Mouse (Mus musculus): ENCODE measurements around the gene Vmn1r4. TPM values are rescaled to one million over a fixed set of nuclear protein-coding genes. Genes with fewer than 3 reads are reported as not detected.

The Vmn1r4 gene
- total RNA-seq, 2 experiments from 2014 or later, result 0.46 to 0.48 TPM

- intact Hi-C loops (cut with DNase I), result no loop called here
- DNase-seq (ENCODE audit: low spot score in 2 of 2), result no peak
Measured at GRCm38 (mm10) chr6:56910910-56911309, 12.9 kb upstream of the Vmn1r4 start.

- DNase-seq (ENCODE audit: low spot score in 2 of 2), result peak in 1 of 2 experiments; percentile 71
- intact Hi-C loops (cut with DNase I), result no loop called here
Measured at GRCm38 (mm10) chr6:56913092-56913858, 10.5 kb upstream of the Vmn1r4 start.

DNA sequence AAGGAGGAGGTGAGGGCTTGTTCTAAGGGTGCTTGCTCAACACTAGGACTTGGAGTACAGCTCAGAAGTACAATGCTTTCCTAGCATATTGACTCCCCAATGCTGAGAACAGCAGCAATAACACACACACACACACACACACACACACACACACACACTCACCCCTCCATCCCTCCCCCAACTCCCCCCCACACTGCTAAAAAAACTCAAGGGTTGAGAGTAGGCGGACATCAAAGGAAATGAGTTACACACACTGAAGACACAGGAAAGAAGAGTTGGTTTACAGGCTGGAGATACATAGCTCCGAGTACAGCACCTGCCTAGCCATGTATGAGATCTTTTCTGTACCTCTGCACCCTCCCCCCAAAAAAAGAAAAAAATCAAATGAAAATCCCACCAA is 7.5 kb upstream of the Vmn1r4 start:
- intact Hi-C loops (cut with DNase I), result no loop called here
- no peak for DNase-seq (ENCODE audit: low spot score in 2 of 2)

DNA sequence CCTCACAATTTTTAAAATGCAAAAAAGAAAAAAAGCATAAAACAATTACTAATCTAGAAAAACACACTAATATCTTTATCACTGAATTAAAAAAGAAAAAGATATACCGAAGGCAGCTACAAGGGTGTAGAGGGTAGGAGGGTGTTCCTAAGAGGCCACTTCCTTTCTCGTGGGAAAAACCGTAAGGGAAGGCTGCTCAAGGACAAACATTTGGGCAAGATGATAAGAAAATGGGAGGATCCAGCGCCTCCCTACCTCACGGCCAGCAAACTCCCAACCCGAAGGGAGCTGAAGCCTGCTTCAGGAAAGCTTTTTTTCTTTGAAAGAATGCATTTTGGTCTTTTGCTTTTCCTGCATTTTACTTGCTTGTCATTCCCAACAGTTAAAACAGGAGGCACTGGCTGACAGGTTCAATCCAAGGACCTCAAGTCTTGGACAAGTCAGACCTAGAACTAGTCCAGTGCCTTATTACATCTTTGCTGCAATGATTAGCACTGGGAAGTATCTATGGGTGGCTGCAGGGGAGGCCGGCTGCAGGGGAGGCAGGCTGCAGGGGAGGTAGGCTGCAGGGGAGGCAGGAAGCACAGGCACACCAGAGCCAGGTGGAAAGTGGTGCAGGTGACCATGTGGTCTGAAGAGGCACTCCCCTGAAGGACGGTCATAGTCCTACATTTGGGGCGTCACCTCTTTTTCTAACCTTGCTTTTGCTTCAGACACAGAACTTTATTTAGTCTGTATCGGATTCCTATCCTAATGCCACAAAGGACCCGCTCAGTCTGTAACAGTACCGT is 6.0 kb upstream of the Vmn1r4 start:
- intact Hi-C loops (cut with DNase I), result no loop called here
- no peak for DNase-seq (ENCODE audit: low spot score in 2 of 2)

GRCm38 (mm10) chr6:56919330-56920044 is 4.3 kb upstream of the Vmn1r4 start:
- intact Hi-C loops (cut with DNase I), result loop anchor here (5.0 to 10.0 kb wide), 3 partner anchors 112 to 785 kb away; partner anchors contain the start of gene Lancl2
- DNase-seq (ENCODE audit: low spot score in 2 of 2), result no peak

DNA sequence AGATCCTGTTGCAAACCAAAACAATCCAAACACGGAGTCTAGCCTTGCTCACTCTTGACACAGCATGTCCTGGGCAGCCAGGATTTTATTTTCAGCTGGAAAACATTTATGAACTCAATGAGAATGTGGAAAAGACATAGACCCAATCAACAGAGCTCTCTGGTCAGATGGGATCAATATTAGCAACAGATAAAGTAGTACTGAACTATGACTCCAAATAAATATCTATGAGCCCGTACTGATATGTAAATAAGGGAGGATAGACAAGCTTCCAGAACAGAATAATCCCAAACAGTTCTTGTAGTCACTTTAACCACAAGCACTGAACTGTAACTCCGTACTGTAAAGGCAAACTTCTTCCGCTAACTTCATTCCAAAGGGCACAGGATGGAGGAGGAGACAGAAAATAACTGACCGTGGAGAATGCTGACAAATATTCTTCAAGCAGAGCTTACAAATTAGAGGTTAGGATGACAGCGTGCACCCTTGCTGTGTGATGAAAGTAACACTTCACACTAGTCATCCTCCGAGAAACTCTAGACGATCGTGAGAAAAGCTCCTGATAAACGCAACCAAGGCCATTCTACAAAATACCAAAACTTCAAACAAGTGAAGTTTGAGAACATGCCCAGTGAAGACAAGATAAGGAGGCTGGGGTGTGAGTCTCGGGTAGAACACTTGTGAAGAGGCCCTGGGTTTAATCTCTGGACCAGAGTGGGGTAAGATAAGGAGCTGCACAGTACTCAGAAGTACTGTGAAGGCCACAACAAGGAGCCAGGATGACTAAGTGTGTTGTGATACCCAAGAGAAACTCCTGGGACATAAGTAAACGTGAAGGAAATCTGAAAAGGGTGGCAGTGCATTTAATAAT is 3.4 kb upstream of the Vmn1r4 start:
- intact Hi-C loops (cut with DNase I), result loop anchor here (5.0 to 10.0 kb wide), 3 partner anchors 113 to 784 kb away; partner anchors contain the start of gene Lancl2
- DNase-seq (ENCODE audit: low spot score in 2 of 2), result no peak

GRCm38 (mm10) chr6:56923331-56923725 is 487 bp upstream of the Vmn1r4 start:
- intact Hi-C loops (cut with DNase I), result loop anchor here (5.0 to 10.0 kb wide), 3 partner anchors 116 to 781 kb away; partner anchors contain the start of gene Lancl2
- no peak for DNase-seq (ENCODE audit: low spot score in 2 of 2)

GRCm38 (mm10) chr6:56931648-56932415 is 8.0 kb downstream of the Vmn1r4 start:
- no peak for DNase-seq (ENCODE audit: low spot score in 2 of 2)
- intact Hi-C loops (cut with DNase I), result no loop called here

GRCm38 (mm10) chr6:56932464-56932863 is 8.6 kb downstream of the Vmn1r4 start:
- DNase-seq (ENCODE audit: low spot score in 2 of 2), result no peak
- intact Hi-C loops (cut with DNase I), result no loop called here

DNA sequence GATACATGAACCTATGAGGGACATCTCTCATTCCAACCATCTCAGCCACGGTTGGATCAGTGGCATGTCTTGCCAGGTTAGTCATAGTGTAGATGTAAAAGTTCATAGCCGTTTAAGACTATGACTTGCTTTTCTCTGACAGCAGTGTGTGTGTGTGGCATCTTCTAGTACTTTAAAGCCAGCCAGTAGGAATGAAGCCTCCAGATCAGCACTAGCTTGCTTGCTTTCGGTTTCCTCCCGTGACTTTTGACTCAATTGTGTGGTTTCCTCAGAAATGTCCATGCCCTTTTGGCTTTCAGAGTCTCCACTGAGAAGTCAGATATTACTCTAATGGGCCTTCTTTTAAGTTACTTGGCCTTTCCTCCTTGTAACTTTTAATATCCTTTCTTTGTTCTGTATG is 10.6 kb downstream of the Vmn1r4 start:
- intact Hi-C loops (cut with DNase I), result no loop called here
- no peak for DNase-seq (ENCODE audit: low spot score in 2 of 2)

GRCm38 (mm10) chr6:56956436-56956835 is 32.6 kb downstream of the Vmn1r4 start:
- DNase-seq (ENCODE audit: low spot score in 2 of 2), result no peak
- intact Hi-C loops (cut with DNase I), result no loop called here

GRCm38 (mm10) chr6:56969973-56970372 is 46.2 kb downstream of the Vmn1r4 start, which contains the start of gene Vmn1r5:
Gene Vmn1r5, plus strand, starts transcription at chr6:56970273.
- no peak for DNase-seq (ENCODE audit: low spot score in 2 of 2)
- intact Hi-C loops (cut with DNase I), result no loop called here

GRCm38 (mm10) chr6:56996943-56997342 is 73.1 kb downstream of the Vmn1r4 start, which contains the start of gene Vmn1r6:
Gene Vmn1r6, plus strand, starts transcription at chr6:56997243.
- DNase-seq (ENCODE audit: low spot score in 2 of 2), result no peak
- intact Hi-C loops (cut with DNase I), result no loop called here

Other genes starting within 250 kb of the Vmn1r4 start
- 10 to 100 TPM; 12.4 to 13.4 TPM for gene Lsm5, start 219.3 kb upstream of the Vmn1r4 start, total RNA-seq (2021)
- gene Avl9, start 209.1 kb upstream of the Vmn1r4 start, total RNA-seq (2021), result 10 to 100 TPM; 42.4 to 42.8 TPM
- 10 to 100 TPM; 58.7 to 60.4 TPM for gene Kbtbd2, start 126.2 kb upstream of the Vmn1r4 start, total RNA-seq (2021)
- gene Fkbp9, start 92.0 kb upstream of the Vmn1r4 start, total RNA-seq (2021), result 10 to 100 TPM; 23.5 to 24.9 TPM
- gene Nt5c3, start 83 bp upstream of the Vmn1r4 start, total RNA-seq (2021), result 10 to 100 TPM; 50.9 to 51.7 TPM
- gene Vmn1r5, start 46.3 kb downstream of the Vmn1r4 start, total RNA-seq (2021), result not detected
- gene Vmn1r6, start 73.2 kb downstream of the Vmn1r4 start, total RNA-seq (2021), result not detected
- gene Vmn1r7, start 101.3 kb downstream of the Vmn1r4 start, total RNA-seq (2021), result not detected
- gene Vmn1r8, start 108.3 kb downstream of the Vmn1r4 start, total RNA-seq (2021), result not detected
- gene Vmn1r9, start 142.8 kb downstream of the Vmn1r4 start, total RNA-seq (2021), result not detected
- gene Vmn1r10, start 185.4 kb downstream of the Vmn1r4 start, total RNA-seq (2021), result not detected
- gene Vmn1r11, start 209.4 kb downstream of the Vmn1r4 start, total RNA-seq (2021), result not detected
- gene Vmn1r12, start 232.9 kb downstream of the Vmn1r4 start, total RNA-seq (2021), result not detected